Mouse (Mus musculus) heart, postnatal 10 days (tissue): ENCODE data around the gene Vmn1r227. TPM values are rescaled to one million over a fixed set of nuclear protein-coding genes. Genes with fewer than 3 reads are reported as not detected.

ENCODE experiments used
- DNase-seq, 2 experiments: peaks; one replicate each; pipeline ENCODE4 v3.0.0; 2021
- intact Hi-C: fragments of 180-260 bp; cut with DNase I; formaldehyde crosslinking; loops from one replicate; pipeline ENCODE4 v1.15.1; 2025
- total RNA-seq, 2 experiments: library from RNA; stranded (reverse); gene quantifications; 2 replicates each; pipeline ENCODE4 v1.2.3; 2021

Gene Vmn1r227
- total RNA-seq, result not detected

- intact Hi-C loops, result no loop called here
- no peak for DNase-seq
Observed at GRCm38 (mm10) chr17:20729543-20729942, at the start of gene Vmn1r227. Gene Vmn1r227 (plus strand): TSS chr17:20729843.

DNA sequence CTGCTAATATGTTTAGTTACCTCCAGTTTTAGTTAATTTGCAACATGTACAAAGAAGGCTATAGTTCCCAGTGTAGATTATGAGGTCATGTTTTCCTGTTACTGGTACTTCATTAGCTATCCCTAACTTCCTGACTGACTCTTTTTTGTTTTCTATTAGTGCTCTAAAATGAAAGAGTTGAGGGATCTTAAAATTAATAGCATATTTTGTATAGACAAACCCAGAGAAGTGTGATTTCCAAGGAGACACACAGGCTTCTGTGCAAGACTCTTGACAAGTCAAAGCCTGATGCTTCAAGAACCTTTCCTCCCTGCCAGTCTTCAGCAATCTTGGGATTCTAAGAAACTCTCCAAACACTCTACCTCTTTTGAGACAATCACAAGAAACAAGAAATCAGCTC lies 47.1 kb upstream of the Vmn1r227 start, which contains the start of gene Vmn1r226:
Gene Vmn1r226, plus strand, starts transcription at position 301 of the 400 bp plus-strand sequence.
- intact Hi-C loops, result no loop called here
- no peak for DNase-seq

DNA sequence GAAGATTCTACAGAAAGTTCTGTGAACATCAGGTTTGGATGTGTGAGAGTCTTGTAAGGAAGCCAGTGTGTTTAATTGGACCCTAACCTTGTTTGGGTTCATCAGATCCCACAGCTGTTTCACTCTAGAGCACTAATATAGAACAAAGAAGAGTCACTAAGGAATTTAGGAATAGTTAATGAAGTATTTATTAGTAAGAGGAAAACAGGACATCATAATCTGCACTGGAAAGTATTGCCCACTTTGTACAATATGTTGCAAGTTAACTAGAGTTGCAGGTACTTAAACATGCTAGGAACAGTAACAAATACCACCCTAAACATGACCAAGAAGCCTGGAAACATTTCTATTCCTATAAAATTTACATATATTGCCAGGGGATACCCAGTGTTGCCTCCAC lies 56.4 kb downstream of the Vmn1r227 start, which contains the start of gene Vmn1r228:
Gene Vmn1r228, minus strand, starts transcription at position 101 of the 400 bp plus-strand sequence.
- intact Hi-C loops, result no loop called here
- DNase-seq, result no peak

Other genes with a start within 250 kb of the Vmn1r227 start
- gene Vmn2r108, start 248.5 kb upstream of the Vmn1r227 start, total RNA-seq, result not detected
- not detected for gene Vmn1r225, start 231.7 kb upstream of the Vmn1r227 start, total RNA-seq
- not detected for gene Vmn2r109, start 165.1 kb upstream of the Vmn1r227 start, total RNA-seq
- not detected for gene Vmn2r110, start 133.4 kb upstream of the Vmn1r227 start, total RNA-seq
- not detected for gene Fpr-rs3, start 105.0 kb upstream of the Vmn1r227 start, total RNA-seq
- not detected for gene Vmn1r226, start 47.0 kb upstream of the Vmn1r227 start, total RNA-seq
- not detected for gene Vmn1r228, start 56.3 kb downstream of the Vmn1r227 start, total RNA-seq
- gene Vmn1r229, start 81.7 kb downstream of the Vmn1r227 start, total RNA-seq, result not detected
- not detected for gene Vmn1r230, start 110.6 kb downstream of the Vmn1r227 start, total RNA-seq
- not detected for gene Vmn1r231, start 175.2 kb downstream of the Vmn1r227 start, total RNA-seq
- not detected for gene Vmn1r232, start 189.9 kb downstream of the Vmn1r227 start, total RNA-seq
- 100 to 1,000 TPM; 266 TPM for gene Ppp2r1a, start 215.5 kb downstream of the Vmn1r227 start, total RNA-seq